Mouse (Mus musculus): ENCODE measurements around the gene Pcbp3.

The Pcbp3 gene

DNA sequence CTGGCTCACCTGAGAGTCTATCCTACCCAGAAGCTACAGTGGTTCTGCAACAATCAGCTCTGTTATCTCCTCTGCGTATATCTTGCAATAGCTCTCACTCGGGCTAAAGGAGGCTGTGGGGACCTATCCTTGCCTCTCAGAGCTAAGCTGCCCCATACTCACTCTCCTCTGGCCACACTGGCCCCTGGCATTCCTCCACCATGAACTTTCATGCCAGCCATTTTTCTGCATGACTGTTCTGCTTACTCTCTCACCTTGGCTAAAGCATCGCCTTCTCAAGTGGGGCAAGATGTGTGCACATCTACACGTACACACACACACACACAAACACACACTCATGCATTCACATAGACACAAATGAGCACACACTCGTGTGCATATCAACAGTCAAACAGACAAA is 115.2 kb downstream of the Pcbp3 start:
- DNase-seq (ENCODE audit: low read depth, low spot score): no peak
- H3K36me3 ChIP-seq (ENCODE audit: control insufficient read depth, insufficient read depth, low read length, poor library complexity, severe bottlenecking): no peaks in the 10 kb centered on the region

GRCm38 (mm10) chr10:76844901-76845300 is 116.8 kb downstream of the Pcbp3 start:
- no peak for DNase-seq (ENCODE audit: low read depth, low spot score)
- no peaks in the 10 kb centered on the region for H3K36me3 ChIP-seq (ENCODE audit: control insufficient read depth, insufficient read depth, low read length, poor library complexity, severe bottlenecking)
- H3K27me3 ChIP-seq (ENCODE audit: control insufficient read depth, insufficient read depth, low read length, poor library complexity, severe bottlenecking): no peaks in the 10 kb centered on the region

More for the DNA sequence above, 115.2 kb downstream of the Pcbp3 start:
- no peaks in the 10 kb centered on the region for H3K27me3 ChIP-seq (ENCODE audit: control insufficient read depth, insufficient read depth, low read length, poor library complexity, severe bottlenecking)

GRCm38 (mm10) chr10:76844365-76844764 is 117.3 kb downstream of the Pcbp3 start:
- no peaks in the 10 kb centered on the region for H3K36me3 ChIP-seq (ENCODE audit: control insufficient read depth, insufficient read depth, low read length, poor library complexity, severe bottlenecking)
- no peak for DNase-seq (ENCODE audit: low read depth, low spot score)
- H3K27me3 ChIP-seq (ENCODE audit: control insufficient read depth, insufficient read depth, low read length, poor library complexity, severe bottlenecking): no peaks in the 10 kb centered on the region

DNA sequence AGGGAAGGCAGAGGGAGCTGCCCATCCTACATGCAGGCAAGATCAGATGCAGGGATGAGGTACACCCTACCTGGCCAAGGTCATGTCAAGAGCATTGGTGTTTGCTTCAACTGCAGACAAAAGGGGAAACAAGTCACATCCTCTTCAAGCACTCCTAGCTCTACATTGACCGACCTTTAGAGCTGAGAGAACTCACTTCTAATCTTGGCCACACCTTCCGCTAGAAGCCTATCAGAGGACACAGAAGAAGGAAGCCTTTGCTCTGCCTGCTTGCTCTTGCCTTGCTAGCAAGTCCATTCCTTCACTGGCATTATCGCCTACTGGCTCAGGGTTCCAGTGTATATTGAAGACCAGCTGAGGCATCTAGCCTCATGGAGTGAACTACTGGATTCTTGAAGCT is 119.6 kb downstream of the Pcbp3 start:
- Histone ChIP-seq H3K36me3 (ENCODE audit: control insufficient read depth, insufficient read depth, low read length, poor library complexity, severe bottlenecking) (no peaks in the 10 kb centered on the region), H3K27me3 (ENCODE audit: control insufficient read depth, insufficient read depth, low read length, poor library complexity, severe bottlenecking) (no peaks in the 10 kb centered on the region)
- no peak for DNase-seq (ENCODE audit: low read depth, low spot score)

GRCm38 (mm10) chr10:76841220-76841619 is 120.5 kb downstream of the Pcbp3 start:
- Histone ChIP-seq H3K36me3 (ENCODE audit: control insufficient read depth, insufficient read depth, low read length, poor library complexity, severe bottlenecking) (no peaks in the 10 kb centered on the region), H3K27me3 (ENCODE audit: control insufficient read depth, insufficient read depth, low read length, poor library complexity, severe bottlenecking) (no peaks in the 10 kb centered on the region)
- no peak for DNase-seq (ENCODE audit: low read depth, low spot score)

DNA sequence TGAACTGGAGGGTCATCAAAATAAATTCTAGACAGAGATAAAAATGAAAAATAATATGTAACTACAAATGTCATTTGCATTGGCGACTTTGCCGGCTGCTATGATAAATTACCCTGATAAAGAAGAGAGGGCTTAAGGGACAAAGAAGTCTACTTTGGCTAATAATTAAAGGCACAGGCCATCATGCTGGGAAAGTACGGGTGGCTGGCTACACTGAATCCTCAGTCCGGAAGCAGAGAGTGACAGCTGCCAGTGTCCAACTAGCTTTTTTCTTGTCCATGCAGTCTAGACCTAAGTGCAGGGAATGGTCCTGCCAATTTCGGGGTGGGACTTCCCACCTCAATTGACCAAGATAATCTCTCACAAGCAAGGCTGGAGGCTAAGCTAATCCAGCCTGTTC is 121.1 kb downstream of the Pcbp3 start:
- Histone ChIP-seq H3K27me3 (ENCODE audit: control insufficient read depth, insufficient read depth, low read length, poor library complexity, severe bottlenecking) (no peaks in the 10 kb centered on the region), H3K36me3 (ENCODE audit: control insufficient read depth, insufficient read depth, low read length, poor library complexity, severe bottlenecking) (no peaks in the 10 kb centered on the region)
- DNase-seq (ENCODE audit: low read depth, low spot score): no peak

DNA sequence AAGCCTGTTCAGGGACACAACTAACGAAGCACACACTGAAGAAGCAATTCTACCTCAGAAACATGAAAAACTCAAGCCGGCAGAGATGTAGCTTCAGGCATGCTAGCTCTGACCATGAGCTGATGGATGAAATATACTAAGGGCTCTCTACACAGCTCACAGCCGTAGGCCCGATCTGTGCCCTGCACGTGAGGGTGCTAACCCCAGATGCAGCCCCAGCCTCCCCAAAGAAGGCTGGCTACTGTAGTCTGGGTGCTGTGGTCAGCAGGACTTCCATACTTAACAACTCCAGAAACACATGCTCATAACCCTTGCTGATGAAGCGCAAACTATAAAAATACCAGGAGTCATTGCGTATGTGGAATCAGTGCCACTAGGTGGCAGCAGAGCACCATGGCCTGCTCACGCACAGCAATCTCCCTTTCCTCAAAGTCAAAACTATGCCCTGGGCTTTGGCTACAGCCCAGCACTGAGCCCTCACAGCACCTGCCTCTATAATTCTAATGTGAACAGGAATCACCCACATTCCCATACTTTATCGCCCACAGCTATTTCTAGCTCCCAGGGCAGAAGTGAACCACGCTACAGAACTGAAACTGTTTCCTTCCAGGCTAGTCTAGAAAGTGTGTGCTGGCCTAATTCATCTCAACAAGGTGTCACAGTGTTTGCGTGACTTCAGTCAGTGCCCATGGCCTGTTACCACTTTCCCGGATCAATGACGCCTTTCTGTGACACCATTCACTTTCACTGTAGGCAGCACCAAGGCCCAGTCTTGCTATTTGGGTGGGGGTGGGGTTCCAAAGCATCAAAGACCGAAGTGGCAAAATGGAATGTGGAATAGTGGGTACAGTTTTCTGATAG is 126.0 kb downstream of the Pcbp3 start:
- no peaks in the 10 kb centered on the region for H3K36me3 ChIP-seq (ENCODE audit: control insufficient read depth, insufficient read depth, low read length, poor library complexity, severe bottlenecking)
- no peaks in the 10 kb centered on the region for H3K27me3 ChIP-seq (ENCODE audit: control insufficient read depth, insufficient read depth, low read length, poor library complexity, severe bottlenecking)
- peak; percentile 81 for DNase-seq (ENCODE audit: low read depth, low spot score)

DNA sequence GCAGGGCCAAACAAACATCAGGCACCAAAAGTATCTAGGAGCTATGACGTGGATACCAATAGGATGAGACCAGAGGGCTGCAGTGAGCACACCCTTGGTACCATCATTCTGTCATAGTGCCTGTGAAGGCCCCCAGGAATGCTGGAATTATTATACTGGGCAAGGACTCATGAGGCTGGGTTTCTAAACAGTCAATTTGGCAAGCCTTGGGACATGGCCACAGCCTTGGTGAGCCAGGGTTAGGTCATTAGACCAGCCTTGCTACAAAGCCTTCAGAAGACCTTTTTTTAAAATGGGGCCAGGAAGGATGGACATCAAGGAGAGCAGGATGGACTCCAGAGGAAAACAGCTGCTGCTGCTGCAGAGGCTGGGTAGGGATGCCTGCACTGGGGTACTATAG is 128.8 kb downstream of the Pcbp3 start:
- no peaks in the 10 kb centered on the region for H3K27me3 ChIP-seq (ENCODE audit: control insufficient read depth, insufficient read depth, low read length, poor library complexity, severe bottlenecking)
- no peak for DNase-seq (ENCODE audit: low read depth, low spot score)
- H3K36me3 ChIP-seq (ENCODE audit: control insufficient read depth, insufficient read depth, low read length, poor library complexity, severe bottlenecking): no peaks in the 10 kb centered on the region

- Histone ChIP-seq H3K36me3 (ENCODE audit: control insufficient read depth, insufficient read depth, low read length, poor library complexity, severe bottlenecking) (no peaks in the 10 kb centered on the region), H3K27me3 (ENCODE audit: control insufficient read depth, insufficient read depth, low read length, poor library complexity, severe bottlenecking) (no peaks in the 10 kb centered on the region)
- DNase-seq (ENCODE audit: low read depth, low spot score): no peak
Measured at GRCm38 (mm10) chr10:76831915-76832314, 129.8 kb downstream of the Pcbp3 start.

GRCm38 (mm10) chr10:76831151-76831550 is 130.5 kb downstream of the Pcbp3 start:
- no peak for DNase-seq (ENCODE audit: low read depth, low spot score)
- Histone ChIP-seq H3K27me3 (ENCODE audit: control insufficient read depth, insufficient read depth, low read length, poor library complexity, severe bottlenecking) (no peaks in the 10 kb centered on the region), H3K36me3 (ENCODE audit: control insufficient read depth, insufficient read depth, low read length, poor library complexity, severe bottlenecking) (no peaks in the 10 kb centered on the region)

- Histone ChIP-seq H3K27me3 (ENCODE audit: control insufficient read depth, insufficient read depth, low read length, poor library complexity, severe bottlenecking) (no peaks in the 10 kb centered on the region), H3K36me3 (ENCODE audit: control insufficient read depth, insufficient read depth, low read length, poor library complexity, severe bottlenecking) (no peaks in the 10 kb centered on the region)
- no peak for DNase-seq (ENCODE audit: low read depth, low spot score)
Measured at GRCm38 (mm10) chr10:76828936-76829335, 132.8 kb downstream of the Pcbp3 start.

- DNase-seq (ENCODE audit: low read depth, low spot score): no peak
- Histone ChIP-seq H3K36me3 (ENCODE audit: control insufficient read depth, insufficient read depth, low read length, poor library complexity, severe bottlenecking) (no peaks in the 10 kb centered on the region), H3K27me3 (ENCODE audit: control insufficient read depth, insufficient read depth, low read length, poor library complexity, severe bottlenecking) (no peaks in the 10 kb centered on the region)
Measured at GRCm38 (mm10) chr10:76822698-76823097, 139.0 kb downstream of the Pcbp3 start.

- no peak for DNase-seq (ENCODE audit: low read depth, low spot score)
- Histone ChIP-seq H3K27me3 (ENCODE audit: control insufficient read depth, insufficient read depth, low read length, poor library complexity, severe bottlenecking) (no peaks in the 10 kb centered on the region), H3K36me3 (ENCODE audit: control insufficient read depth, insufficient read depth, low read length, poor library complexity, severe bottlenecking) (no peaks in the 10 kb centered on the region)
Measured at GRCm38 (mm10) chr10:76819321-76819720, 142.4 kb downstream of the Pcbp3 start.

- no peaks in the 10 kb centered on the region for H3K36me3 ChIP-seq (ENCODE audit: control insufficient read depth, insufficient read depth, low read length, poor library complexity, severe bottlenecking)
- H3K27me3 ChIP-seq (ENCODE audit: control insufficient read depth, insufficient read depth, low read length, poor library complexity, severe bottlenecking): no peaks in the 10 kb centered on the region
- DNase-seq (ENCODE audit: low read depth, low spot score): no peak
Measured at GRCm38 (mm10) chr10:76818337-76818736, 143.3 kb downstream of the Pcbp3 start.

GRCm38 (mm10) chr10:76816930-76817329 is 144.8 kb downstream of the Pcbp3 start:
- Histone ChIP-seq H3K27me3 (ENCODE audit: control insufficient read depth, insufficient read depth, low read length, poor library complexity, severe bottlenecking) (no peaks in the 10 kb centered on the region), H3K36me3 (ENCODE audit: control insufficient read depth, insufficient read depth, low read length, poor library complexity, severe bottlenecking) (no peaks in the 10 kb centered on the region)
- no peak for DNase-seq (ENCODE audit: low read depth, low spot score)

GRCm38 (mm10) chr10:76816436-76816835 is 145.3 kb downstream of the Pcbp3 start:
- Histone ChIP-seq H3K27me3 (ENCODE audit: control insufficient read depth, insufficient read depth, low read length, poor library complexity, severe bottlenecking) (no peaks in the 10 kb centered on the region), H3K36me3 (ENCODE audit: control insufficient read depth, insufficient read depth, low read length, poor library complexity, severe bottlenecking) (no peaks in the 10 kb centered on the region)
- no peak for DNase-seq (ENCODE audit: low read depth, low spot score)
